Mouse (Mus musculus) kidney, adult 8-10 months (tissue): ENCODE measurements around the gene Ccdc84.

Experiments used
- DNase-seq, 2 experiments: peaks; one replicate each; pipeline ENCODE4 v3.0.0; 2022

Gene Ccdc84

DNA sequence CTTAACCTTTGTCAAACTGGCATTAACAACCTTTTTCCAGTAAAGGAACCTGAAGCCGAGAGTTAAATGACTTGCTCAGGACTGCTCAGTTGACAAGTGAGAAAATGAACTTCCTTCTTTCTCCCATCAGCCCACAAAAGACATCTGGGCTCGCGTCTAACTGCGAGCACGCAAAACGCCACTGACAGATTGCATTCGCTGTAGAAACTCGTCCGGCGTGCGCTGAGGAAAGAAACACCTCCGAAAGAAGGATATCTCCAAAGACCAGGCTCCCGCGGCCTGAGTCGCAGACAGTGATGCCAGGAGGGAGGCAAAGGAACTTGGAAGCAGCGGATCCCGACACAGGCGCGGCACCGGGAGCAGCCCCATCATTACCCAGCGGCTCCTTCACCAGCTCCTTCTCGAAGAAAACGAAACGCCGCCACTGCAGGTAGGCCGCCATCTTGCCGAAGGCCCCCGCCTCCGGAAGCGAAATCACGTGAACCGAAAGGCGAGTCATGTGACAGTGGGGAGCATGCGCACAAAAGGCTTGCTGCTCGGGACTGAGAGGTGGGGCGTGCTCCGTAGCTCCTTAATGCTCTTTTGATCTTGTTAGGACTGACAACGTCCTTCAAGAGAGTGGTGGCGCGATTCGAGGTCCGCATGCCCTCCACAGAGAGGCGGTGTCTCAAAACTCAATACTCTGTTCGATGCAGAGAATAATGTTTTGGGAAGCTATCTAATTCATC, 57.0 kb downstream of the Ccdc84 start, which contains the start of gene Vps11:
Gene Vps11, minus strand, starts transcription at position 481 of the 728 bp plus-strand sequence.
- DNase-seq: peak; percentile 95 to 96
